Mouse (Mus musculus) cerebellum, adult 9-11 months (tissue): ENCODE data around the gene Bsg.

Source experiments
- DNase-seq: peaks from one replicate; pipeline ENCODE4 v3.0.0; 2022

Gene Bsg

DNA sequence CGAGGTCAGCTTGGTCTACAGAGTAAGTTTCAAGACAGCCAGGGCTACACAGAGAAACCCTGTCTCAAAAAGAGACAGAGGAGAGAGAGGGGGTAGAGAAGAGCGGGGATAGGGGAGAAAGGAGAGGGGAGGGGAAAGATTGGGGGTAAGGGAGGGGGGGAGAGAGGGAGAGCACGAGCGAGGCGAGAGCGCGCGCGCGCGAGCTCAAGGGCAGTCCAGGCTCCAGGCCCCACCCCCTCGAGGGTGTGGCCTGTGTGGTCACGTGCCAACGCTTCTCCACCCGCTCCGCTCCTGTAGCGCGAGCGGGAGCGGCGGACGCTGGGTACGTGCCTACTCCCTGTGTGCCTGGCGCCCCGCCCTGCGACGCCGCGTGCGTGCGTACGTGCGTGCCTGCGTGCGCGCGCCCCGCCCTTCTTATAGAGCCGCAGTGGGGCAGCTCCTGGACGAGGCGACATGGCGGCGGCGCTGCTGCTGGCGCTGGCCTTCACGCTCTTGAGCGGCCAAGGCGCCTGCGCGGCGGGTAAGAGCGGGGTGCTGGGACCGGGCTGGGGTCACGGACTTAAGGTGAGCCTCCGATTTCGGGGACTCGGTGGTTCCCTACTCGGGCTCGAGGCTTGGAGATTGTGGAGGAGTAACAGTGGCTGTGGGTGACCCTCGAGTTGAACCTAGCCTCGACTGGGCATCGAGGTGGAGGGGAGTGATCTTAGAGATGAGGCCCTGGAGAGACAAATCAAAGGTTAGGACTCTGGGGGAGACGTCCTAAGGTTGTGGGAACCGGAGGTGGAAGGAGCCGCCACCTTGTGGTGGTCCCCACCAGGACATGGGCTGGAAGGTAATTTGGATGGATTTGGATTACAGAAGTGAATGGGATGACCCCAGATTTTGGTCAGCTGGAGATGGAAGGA, at the start of gene Bsg:
Gene Bsg (plus strand): TSS at position 427 of the 905 bp plus-strand sequence.
- DNase-seq, result peak; percentile 99

DNA sequence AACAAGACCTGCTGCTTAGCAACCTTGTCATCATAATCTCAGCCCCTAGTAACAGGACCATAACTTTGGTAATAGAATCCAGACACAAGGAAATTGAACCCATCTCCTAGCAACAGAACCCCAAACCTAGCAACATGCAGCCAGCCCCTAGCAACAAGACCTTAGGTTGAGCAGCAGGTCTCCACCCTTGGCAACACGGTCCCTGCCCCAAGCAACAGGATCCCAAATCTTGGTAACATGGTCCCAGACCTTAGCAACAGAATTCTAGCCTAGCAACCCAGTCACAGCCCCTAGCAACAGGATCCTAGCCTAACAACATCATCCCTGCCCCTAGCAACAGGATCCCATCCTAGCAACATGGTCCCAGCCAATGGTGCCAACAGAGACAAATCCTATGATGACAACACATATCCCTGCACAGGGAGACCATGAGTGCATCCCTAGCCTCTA, 49.3 kb upstream of the Bsg start:
- no peak for DNase-seq

DNA sequence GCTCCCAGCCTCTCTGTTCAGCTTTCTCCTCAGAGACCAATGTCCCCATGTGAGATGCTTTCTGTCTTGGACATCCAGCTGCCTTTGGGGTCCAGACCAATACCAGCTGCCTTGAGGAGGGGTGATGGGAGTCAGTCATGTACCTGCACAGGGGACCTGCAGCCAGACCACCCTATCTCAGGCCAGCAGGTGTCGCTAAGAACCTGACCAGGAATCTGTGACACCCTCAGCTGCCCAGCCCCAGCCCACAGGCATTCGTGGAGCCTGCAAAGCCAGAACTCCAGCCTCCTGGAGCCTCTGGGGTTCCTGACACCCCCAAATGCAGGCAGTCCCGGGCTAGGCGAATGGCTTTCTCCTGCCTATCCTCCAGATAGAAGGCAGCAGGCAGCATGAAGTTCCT, 45.5 kb upstream of the Bsg start:
- DNase-seq, result no peak

DNA sequence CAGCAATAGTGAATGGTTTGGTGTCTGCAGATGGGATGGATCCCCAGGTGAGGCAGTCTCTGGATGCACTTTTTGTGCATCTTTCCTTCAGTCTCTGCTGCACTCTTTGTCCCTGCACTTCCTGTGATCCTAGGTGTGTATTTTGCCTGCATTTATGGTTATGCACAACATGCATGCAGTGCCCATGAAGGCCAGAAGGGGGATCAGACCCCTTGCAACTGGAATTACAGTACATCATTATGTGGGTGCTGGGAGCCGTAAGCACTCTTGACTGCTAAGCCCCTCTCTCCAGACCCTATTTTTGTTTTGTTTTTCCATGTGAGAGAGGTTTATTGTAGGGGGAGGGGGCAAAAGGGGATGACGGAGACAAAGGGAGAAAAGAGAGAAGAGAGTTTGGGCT, 44.0 kb upstream of the Bsg start:
- DNase-seq, result no peak

DNA sequence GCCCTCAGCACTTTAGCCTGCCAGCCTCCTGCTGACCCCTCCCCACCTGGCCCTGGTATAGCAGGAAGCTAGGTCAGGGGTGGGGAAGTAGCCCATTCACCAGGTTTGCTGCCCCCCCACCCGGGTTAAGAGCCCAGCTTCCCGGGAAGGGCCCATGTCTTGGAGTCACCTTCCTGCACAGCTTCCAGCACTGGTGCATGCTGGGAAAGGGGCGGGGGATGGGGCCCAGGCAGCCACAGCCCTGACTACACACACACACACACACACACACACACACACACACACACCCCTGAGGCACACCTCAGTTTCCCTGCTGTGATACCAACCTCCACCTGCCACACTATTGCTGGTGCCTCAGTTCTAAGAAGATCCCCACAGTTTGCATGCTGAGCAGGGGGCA, 42.4 kb upstream of the Bsg start:
- no peak for DNase-seq

DNA sequence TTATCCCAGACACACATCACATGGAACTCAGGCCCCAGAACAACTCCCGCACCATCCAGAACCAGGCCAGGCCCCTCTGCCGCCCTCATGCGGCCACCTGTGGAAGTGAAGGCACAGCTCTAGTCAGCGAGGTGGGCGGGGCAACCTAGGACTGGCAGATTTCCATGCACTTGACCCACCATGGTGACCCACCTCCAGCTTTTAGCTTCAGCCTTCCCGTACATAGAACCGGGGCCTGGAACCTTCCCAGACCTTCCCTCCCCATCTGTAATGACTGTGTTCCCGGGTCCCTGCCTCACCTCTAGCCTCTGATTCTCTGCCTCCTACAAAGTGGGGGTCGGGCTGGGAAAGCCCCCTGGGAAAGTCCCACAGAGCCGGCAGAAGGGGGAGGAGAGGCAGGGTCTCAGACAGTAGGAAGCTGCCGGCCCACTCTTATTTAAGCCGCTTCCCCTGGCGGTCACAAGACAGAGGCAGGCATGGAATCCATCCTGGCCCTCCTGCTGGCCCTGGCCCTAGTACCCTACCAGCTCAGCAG, 40.1 kb upstream of the Bsg start, which contains the start of gene Madcam1:
Gene Madcam1 (plus strand): TSS at position 429 of the 535 bp plus-strand sequence.
- DNase-seq, result peak; percentile 67

DNA sequence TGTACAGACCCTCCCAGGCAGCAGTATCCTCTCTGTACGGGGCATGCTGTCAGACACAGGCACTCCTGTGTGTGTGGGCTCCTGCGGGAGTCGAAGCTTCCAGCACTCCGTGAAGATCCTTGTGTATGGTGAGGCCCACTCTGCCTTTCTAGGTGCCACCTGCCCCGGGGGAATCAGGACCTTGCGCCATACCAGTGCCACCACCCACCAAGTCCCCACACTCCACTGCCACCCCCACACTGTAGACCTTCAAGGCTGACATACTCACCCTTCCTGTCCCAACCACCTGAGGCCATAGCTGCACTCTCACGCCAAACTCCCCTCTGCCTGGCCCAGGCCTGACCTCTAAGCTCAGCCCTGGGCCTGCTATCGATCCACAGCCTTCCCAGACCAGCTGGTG, 39.2 kb upstream of the Bsg start:
- peak; percentile 52 for DNase-seq

DNA sequence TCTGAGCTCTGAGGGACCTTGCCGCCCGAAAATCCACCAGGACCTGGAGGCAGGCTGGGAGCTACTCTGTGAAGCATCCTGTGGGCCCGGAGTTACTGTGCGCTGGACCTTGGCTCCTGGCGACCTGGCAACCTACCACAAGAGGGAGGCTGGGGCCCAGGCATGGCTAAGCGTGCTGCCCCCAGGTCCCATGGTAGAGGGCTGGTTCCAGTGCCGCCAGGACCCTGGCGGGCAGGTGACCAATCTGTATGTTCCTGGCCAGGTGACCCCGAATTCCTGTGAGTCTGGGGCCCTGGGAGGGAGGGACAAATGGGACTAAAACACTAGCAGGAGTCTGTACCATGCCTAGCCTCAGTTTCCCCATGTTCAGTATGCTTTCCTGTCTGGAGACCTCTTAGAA, 37.8 kb upstream of the Bsg start:
- peak; percentile 59 for DNase-seq

DNA sequence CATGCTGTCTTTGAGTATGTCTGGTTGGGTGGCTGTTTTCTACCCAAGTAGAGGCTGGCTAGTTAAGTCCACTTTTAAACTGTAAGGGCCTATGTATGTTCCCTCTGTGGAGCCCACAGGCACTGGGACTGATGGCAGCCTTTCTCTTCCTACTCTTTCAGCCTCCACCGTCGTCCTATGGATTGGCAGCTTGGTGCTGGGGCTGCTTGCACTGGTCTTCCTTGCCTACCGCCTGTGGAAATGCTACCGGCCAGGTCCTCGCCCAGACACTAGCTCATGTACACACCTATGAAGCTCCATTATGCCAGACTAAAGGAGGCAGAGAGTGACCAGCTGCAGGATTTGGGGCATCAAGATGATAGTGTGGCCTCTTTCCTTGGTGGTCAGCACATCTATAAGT, 36.2 kb upstream of the Bsg start:
- DNase-seq, result peak; percentile 61

DNA sequence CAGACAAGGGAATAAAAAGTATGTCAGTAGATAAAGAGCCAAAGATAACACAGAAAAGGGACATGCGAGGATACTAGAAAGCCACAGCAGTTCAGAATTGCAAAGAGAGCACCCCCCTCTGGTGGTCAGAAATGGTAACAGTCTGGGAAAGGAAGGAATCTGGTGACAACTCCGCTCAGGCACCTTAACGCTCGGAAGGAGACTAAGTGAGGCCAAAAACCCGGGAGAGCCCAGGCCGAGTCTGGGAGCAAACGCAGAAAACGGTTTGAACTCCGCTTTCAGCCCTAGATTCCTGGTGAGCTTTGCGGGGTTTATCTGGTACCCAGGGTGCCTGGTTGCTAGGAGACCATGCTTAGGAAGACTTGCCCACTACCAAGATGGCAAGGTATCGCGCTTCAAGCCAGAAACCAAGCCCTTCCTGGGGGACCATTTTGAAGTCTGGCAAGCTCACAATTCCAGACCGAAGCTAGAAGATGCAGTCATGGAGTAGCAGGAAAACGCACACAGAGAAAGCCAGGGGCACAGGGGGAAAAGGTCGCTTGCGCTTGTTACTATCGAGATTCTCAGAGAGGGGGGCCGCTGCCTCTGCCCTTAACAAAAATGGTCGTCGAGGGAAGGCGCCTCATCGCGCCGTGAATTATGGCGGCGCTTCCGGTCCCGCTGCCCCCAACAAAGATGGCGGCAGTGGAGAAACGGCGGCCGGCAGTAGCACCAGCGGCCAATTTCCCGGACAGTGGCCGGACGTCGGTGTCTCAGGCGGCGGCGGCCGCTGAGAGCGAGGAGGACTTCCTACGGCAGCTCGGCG, 35.3 kb upstream of the Bsg start, which contains the start of gene Tpgs1:
Gene Tpgs1 (plus strand): TSS at position 599 of the 805 bp plus-strand sequence.
- peak; percentile 93 for DNase-seq

DNA sequence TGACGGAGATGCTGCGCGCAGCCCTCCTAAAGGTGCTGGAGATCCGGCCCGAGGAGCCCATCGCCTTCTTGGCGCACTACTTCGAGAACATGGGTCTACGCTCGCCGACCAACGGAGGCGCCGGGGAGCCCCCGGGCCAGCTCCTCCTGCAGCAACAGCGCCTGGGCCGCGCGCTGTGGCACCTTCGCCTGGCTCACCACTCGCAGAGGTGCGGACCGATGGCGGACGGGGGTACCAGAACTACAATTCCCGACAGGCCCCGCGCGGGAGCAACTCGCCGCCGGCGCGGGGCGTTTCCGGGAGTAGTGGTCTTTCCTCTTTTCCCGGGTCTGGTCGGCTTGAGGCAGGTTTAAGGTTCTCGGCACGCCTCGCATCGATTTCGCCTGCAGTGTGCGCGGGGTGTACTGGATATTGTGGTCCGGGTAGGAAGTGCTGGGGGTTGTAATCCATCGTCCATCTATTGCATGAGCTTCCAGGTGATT, 34.7 kb upstream of the Bsg start:
- peak; percentile 82 for DNase-seq

DNA sequence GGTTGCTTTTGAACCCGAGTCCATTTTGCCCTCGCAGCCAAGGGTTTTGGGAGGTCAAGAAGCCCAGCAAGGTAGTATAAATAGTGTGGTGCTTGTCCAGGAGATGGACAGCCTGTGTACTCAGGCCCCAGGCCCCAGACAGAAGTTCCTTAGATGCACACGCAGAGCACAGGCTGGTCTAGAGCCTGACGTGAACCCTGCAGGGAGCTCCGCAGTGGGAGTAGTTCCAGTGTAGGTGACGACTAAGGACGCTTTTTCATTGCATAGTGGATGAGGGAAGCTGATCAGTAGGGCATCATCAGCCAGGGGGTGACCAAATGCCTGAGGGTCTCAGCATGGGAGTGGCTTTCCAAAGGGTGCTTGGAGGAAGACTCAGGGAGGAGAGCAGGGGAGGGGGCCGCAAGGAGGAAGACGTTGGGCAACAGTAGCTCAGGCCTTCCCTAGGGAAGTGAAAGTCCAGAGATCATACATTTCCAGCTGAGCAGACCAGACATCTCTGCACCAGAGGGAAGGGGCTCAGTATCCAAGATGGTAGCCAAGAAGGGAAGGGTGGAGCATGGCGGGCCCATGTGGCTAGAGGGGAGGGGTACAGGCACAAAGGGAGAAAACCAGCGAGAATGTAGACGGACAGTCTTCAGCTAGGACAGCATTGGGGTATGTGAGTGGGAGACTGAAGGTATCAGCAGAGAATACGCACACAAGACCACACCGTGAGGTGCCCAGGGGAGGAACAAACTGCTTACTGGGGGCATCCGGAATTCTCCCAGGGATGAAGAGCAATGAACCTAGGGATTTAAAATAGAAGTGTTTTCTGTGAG, 34.0 kb upstream of the Bsg start:
- peak; percentile 78 for DNase-seq

DNA sequence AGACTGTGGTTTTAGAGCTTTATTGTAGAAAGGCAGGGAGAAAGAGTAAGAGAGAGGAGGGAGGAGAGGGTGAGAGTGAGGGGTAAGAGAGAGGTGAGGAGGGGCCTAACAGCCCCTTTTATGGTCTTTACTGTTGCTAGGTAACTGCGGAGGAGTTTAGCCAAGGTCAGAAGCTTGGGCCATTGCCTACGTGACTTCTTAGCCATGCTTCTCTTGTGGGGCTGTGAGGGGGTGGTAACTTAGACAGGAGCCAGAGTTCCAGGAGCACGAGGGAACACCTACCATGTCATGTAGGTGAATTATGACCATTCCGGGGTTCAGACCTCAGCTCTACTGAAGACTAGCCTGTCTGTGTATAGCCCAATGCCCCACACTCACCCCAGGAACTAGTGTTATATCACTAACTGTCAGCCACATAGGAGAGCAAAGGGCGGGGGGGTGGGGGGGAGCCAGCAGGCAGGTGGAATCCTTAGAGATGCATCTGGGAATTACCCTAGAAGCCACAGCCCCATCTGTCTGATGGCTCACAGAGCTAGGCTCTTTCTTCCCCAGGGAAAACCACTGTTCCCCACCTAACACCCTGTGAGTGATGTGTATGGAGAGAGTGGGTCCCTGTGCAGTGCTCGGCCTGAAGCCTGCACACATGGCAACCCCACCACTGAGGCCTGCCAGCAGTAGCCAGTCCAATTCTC, 32.7 kb upstream of the Bsg start:
- DNase-seq, result peak; percentile 45

DNA sequence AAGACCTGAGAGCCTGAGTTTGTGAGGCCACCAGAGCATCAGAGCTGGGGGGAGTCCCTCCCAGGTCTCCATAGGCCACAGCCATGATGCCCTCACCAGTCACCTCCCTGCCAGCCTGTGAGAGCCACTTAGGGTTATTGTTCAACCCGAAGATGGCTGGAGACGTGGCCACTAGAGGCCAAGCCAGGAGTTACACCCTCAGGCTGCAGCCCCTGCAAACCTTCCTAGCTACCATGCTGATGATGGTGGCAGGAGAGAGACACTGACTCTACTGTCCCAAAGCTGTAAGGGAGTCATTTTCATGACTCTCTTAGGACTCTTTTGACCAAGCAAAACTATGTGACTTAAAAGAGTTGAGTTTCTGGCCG, 32.2 kb upstream of the Bsg start:
- peak; percentile 44 for DNase-seq

DNA sequence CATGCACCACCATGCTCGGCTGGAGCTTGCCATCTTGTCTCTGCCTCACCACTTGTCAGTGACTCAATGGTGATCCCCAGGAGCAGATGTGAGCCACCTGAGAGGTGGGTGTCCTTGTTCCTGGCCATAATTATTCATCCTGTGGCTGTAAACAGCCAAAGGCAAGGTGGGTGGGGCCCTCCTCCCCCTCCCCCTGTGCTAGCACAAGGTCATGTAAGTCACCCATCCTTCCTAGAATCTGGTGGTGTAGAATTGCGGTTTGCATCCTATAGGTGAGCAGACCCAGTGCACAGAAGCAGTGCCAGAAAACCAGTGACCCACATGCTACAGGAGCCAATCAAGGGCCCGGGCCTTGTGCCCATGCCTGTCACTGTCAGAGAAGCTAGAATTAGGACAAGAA, 31.2 kb upstream of the Bsg start:
- DNase-seq, result peak; percentile 44

DNA sequence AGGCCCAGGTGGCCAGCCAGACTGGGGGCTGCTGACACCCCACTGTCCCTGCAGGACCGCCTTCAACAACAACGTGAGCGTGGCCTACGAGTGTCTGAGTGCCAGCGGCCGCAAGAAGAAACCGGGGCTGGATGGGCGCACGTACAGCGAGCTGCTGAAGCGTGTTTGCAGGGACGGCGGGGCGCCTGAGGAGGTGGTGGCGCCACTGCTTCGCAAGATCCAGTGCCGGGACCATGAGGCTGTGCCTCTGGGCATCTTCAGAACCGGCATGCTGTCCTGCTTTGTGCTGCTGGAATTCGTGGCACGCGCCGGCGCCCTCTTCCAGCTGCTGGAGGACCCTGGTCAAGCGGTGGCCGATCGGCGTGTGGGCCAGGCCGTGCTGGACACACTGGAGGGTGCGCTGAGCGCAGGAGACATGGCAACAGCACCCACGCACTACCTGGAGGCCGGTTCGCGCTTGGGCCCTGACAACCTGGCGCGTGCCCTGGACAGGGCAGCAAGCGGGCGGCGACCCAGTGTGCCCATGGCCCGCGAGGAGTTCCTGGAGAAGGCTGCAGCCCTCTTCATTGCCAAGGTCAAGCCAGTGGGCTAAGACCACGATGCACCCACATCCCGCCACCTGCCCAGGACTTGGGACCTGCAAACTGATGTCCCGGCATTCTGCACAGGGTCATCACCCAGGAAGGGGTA, 28.8 kb upstream of the Bsg start:
- DNase-seq, result peak; percentile 49

DNA sequence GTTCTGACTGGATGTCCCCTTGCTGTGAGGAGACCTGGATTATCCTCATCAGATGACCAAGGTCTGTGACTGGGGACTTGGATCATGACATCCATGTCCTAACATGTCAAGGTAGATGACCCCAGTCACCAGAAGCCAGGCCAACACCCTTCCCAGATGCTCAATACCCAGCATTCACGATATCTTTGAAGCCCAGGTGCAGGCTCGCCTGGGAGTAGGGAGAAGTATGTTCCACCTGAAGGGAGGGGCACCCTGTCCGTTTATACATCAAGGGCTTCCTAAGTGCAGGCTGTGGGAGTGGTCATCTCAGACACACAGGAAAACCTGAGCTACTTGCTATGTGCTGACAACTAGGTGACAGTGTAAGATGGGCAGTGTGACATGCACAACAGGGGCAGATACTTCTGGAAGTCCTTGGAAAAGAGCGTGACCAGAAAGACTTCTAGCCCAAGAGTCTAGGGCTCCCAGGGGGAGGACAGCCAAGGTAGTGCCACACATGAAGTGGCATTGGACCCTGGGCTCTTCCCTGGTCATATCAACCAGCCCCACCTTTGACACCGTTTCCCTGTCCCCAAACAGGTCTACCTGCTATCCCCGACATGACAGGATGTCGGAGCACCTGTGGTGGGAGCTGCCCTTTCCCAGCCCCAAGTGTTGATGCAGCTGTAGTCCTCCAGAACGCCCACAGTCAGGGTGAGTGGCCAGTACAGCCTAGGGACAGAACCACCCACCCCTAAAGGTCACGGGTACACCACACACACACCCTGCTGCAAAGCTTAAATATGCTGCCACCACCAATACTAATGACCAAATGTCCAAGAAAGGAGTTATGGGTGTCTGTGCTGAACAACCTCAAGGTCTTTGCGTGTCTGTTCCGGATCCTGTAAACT, 23.4 kb upstream of the Bsg start:
- DNase-seq, result peak; percentile 79

DNA sequence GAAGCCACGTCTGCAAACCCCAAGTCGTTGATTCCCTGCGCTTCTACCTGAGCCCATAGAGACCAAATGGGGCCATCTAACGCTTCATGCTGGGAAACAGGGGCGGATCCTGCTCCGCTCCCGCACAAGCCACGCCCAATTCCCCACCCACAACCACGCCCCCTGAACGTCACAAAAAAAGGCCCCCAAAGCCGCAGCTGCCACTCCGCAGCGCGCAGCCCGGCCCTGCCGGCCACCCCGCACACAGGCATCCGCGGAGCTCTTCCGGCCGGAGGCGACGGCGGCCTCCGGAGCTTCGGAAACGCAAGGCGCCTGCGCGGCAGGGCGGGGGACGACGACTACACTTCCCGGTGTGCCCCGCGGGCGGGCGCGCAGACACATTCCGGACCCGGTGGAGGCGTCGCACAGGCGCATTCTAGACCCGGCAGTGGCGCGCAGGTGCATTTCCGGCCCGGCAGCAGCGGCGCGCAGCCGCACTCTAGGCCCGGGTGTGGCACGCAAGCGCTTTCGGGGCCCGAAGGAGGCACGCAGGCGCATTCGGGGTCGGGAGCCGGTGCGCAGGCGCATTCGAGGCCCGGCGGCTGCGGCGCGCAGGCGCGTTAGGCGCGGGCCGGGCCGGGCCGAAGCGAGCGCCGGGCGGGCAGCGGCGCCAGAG, 22.6 kb upstream of the Bsg start, which contains the start of gene Cdc34:
Gene Cdc34 (plus strand): TSS at position 605 of the 655 bp plus-strand sequence.
- DNase-seq, result peak; percentile 100

DNA sequence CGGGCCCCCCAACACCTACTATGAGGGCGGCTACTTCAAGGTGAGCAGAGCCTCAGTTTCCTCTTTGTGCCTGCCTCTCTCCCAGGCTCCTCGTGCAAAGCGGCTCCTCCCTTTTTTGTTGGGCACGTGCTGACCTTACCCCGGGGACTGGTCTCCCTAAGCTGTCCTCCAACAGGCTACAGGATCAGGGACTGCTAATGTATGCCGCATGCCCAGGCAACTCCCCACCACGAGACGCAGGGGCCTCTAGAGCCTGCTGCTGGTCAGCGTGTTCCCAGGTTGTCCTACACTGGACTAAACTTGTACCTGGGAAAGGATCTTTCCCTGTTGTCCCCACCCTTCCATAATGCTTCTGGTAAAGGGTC, 21.8 kb upstream of the Bsg start:
- DNase-seq, result peak; percentile 81
